14 mouse cellular contexts compared by ENCODE assay signal in genomic region chr8:106404825-106405224, GRCm38 (mm10). TPM values are rescaled to one million over a fixed set of nuclear protein-coding genes. Genes with fewer than 3 reads are reported as not detected.
A peak's percentile ranks its signal among the peaks of the same experiment; 100 is the strongest.
DNase-seq lines count a peak whose midpoint lies in the region; ATAC-seq and TF ChIP-seq lines count a peak whose summit lies in the region.
"Had no signal": no experiment of that assay in that cellular context is flagged by ENCODE, and none has a peak within 500 bp of the region (broad histone marks: within the 10 kb centered on the region; RNA-seq: fewer than 3 reads in every experiment).

No protein-coding gene starts in this region.

- no peak overlapping the region for H3K4me2 ChIP-seq in heart, embryonic 13.5 days
- H3K4me2 ChIP-seq in lung, embryonic 16.5 days (ENCODE audit: low read depth, low read length): no peak overlapping the region
- no peak overlapping the region for H3K4me2 ChIP-seq in lung, postnatal 0 days (replicated peaks; ENCODE audit: low read depth, low read length)
- no peak overlapping the region for H3K4me2 ChIP-seq in embryonic facial prominence, embryonic 13.5 days
- H3K4me2 ChIP-seq in stomach, embryonic 16.5 days (ENCODE audit: low read depth, low read length): no peak overlapping the region
- H3K4me2 ChIP-seq in hindbrain, embryonic 13.5 days: no peak overlapping the region
- H3K4me2 ChIP-seq: hindbrain, embryonic 14.5 days had no signal

- peak overlapping the region; percentile 51; the same call in 1 of the 2 replicates for H3K27ac ChIP-seq in heart, embryonic 13.5 days (replicated peaks)
- no peak overlapping the region for H3K27ac ChIP-seq in lung, embryonic 16.5 days (ENCODE audit: low read length)
- H3K27ac ChIP-seq in lung, postnatal 0 days (ENCODE audit: low read length): no peak overlapping the region
- H3K27ac ChIP-seq in embryonic facial prominence, embryonic 13.5 days: 0 out of 2 replicates have a peak overlapping the region, but pooled peaks have one; percentile 9
- no peak overlapping the region for H3K27ac ChIP-seq in stomach, embryonic 16.5 days (ENCODE audit: low read length)
- no peak overlapping the region for H3K27ac ChIP-seq in hindbrain, embryonic 13.5 days
- H3K27ac ChIP-seq: hindbrain, embryonic 14.5 days; layer of hippocampus, adult 2 months had no signal

- H3K9ac ChIP-seq in heart, embryonic 13.5 days: no peak overlapping the region
- no peak overlapping the region for H3K9ac ChIP-seq in lung, embryonic 16.5 days (ENCODE audit: low read length)
- no peak overlapping the region for H3K9ac ChIP-seq in lung, postnatal 0 days (replicated peaks; ENCODE audit: low read depth)
- no peak overlapping the region for H3K9ac ChIP-seq in embryonic facial prominence, embryonic 13.5 days
- no peak overlapping the region for H3K9ac ChIP-seq in stomach, embryonic 16.5 days (ENCODE audit: low read length)
- H3K9ac ChIP-seq in hindbrain, embryonic 13.5 days: no peak overlapping the region
- H3K9ac ChIP-seq: hindbrain, embryonic 14.5 days had no signal

- WGBS in heart, embryonic 13.5 days: 38% methylated on average over 3 of the region's 3 CpGs
- 19% methylated on average over 3 of the region's 3 CpGs for WGBS in lung, embryonic 16.5 days
- 23% methylated on average over 3 of the region's 3 CpGs for WGBS in lung, postnatal 0 days
- 33% methylated on average over 3 of the region's 3 CpGs for WGBS in embryonic facial prominence, embryonic 13.5 days
- 17% methylated on average over 3 of the region's 3 CpGs for WGBS in stomach, embryonic 16.5 days
- WGBS in hindbrain, embryonic 13.5 days: 49% methylated on average over 3 of the region's 3 CpGs

- H3K4me3 ChIP-seq in heart, embryonic 13.5 days: no peak overlapping the region
- H3K4me3 ChIP-seq in lung, embryonic 16.5 days (ENCODE audit: low read length): no peak overlapping the region
- H3K4me3 ChIP-seq in lung, postnatal 0 days (ENCODE audit: low read depth, low read length): no peak overlapping the region
- no peak overlapping the region for H3K4me3 ChIP-seq in embryonic facial prominence, embryonic 13.5 days
- no peak overlapping the region for H3K4me3 ChIP-seq in stomach, embryonic 16.5 days (replicated peaks; ENCODE audit: low read length)
- H3K4me3 ChIP-seq in hindbrain, embryonic 13.5 days: no peak overlapping the region
- H3K4me3 ChIP-seq: layer of hippocampus, adult 2 months had no signal

- H3K36me3 ChIP-seq in heart, embryonic 13.5 days: no peaks in the 10 kb centered on the region
- H3K36me3 ChIP-seq in lung, embryonic 16.5 days (ENCODE audit: control insufficient read depth, insufficient read depth, low read length): no peaks in the 10 kb centered on the region
- H3K36me3 ChIP-seq in lung, postnatal 0 days (ENCODE audit: insufficient read depth, low read length): no peaks in the 10 kb centered on the region
- H3K36me3 ChIP-seq in embryonic facial prominence, embryonic 13.5 days: no peaks in the 10 kb centered on the region
- no peaks in the 10 kb centered on the region for H3K36me3 ChIP-seq in stomach, embryonic 16.5 days (ENCODE audit: control insufficient read depth, insufficient read depth, low read length)
- no peaks in the 10 kb centered on the region for H3K36me3 ChIP-seq in hindbrain, embryonic 13.5 days

- no peak for TF ChIP-seq CTCF in lung, postnatal 0 days (IDR thresholded peaks at IDR 0.05)

- H3K27me3 ChIP-seq in heart, embryonic 13.5 days (replicated peaks): 0 out of 2 replicates have a peak, but pooled peaks cover 4% of the 10 kb centered on the region
- no peaks in the 10 kb centered on the region for H3K27me3 ChIP-seq in lung, embryonic 16.5 days (ENCODE audit: control insufficient read depth, insufficient read depth, low read depth, low read length)
- no peaks in the 10 kb centered on the region for H3K27me3 ChIP-seq in lung, postnatal 0 days (replicated peaks; ENCODE audit: insufficient read depth, low read length)
- peaks cover 24% of the 10 kb centered on the region for H3K27me3 ChIP-seq in embryonic facial prominence, embryonic 13.5 days
- no peaks in the 10 kb centered on the region for H3K27me3 ChIP-seq in stomach, embryonic 16.5 days (ENCODE audit: control insufficient read depth, insufficient read depth, low read length)
- H3K27me3 ChIP-seq in hindbrain, embryonic 13.5 days: no peaks in the 10 kb centered on the region

- H3K9me3 ChIP-seq in heart, embryonic 13.5 days: no peaks in the 10 kb centered on the region
- no peaks in the 10 kb centered on the region for H3K9me3 ChIP-seq in lung, embryonic 16.5 days (ENCODE audit: control insufficient read depth, low read length)
- H3K9me3 ChIP-seq in lung, postnatal 0 days (ENCODE audit: low read length): no peaks in the 10 kb centered on the region
- no peaks in the 10 kb centered on the region for H3K9me3 ChIP-seq in embryonic facial prominence, embryonic 13.5 days
- H3K9me3 ChIP-seq in stomach, embryonic 16.5 days (replicated peaks; ENCODE audit: control insufficient read depth, low read length): no peaks in the 10 kb centered on the region
- no peaks in the 10 kb centered on the region for H3K9me3 ChIP-seq in hindbrain, embryonic 13.5 days

- 0 out of 2 replicates have a peak, but pooled peaks have one; percentile 39 for ATAC-seq in heart, embryonic 13.5 days (ENCODE audit: extremely low read depth, insufficient number of reproducible peaks, low FRiP score, low TSS enrichment)
- ATAC-seq in lung, embryonic 16.5 days (ENCODE audit: low read depth): peak; percentile 53; the same call in 1 of the 2 replicates
- ATAC-seq in lung, postnatal 0 days: no peak
- ATAC-seq in embryonic facial prominence, embryonic 13.5 days (ENCODE audit: insufficient number of reproducible peaks, insufficient read depth, low FRiP score, low TSS enrichment, low read depth): no peak
- peak; percentile 51; the same call in 1 of the 2 replicates for ATAC-seq in stomach, embryonic 16.5 days (ENCODE audit: insufficient read depth, low FRiP score)
- ATAC-seq in hindbrain, embryonic 13.5 days (ENCODE audit: low FRiP score): no peak

- DNase-seq in heart, postnatal 25 days (ENCODE audit: low spot score): no peak
- DNase-seq in lung, postnatal 0 days (ENCODE audit: low spot score): no peak
- no peak for DNase-seq in left cerebral cortex, adult 11 months (ENCODE audit: low spot score)
- DNase-seq: adrenal gland, adult 2 months; cerebellum, postnatal 25 days; left cerebral cortex, postnatal 4 days; thymus, postnatal 25 days had no signal

- H3K4me1 ChIP-seq in heart, embryonic 13.5 days: peaks cover 47% of the 10 kb centered on the region
- peaks cover 11% of the 10 kb centered on the region for H3K4me1 ChIP-seq in lung, embryonic 16.5 days (replicated peaks; ENCODE audit: control insufficient read depth, insufficient read depth, low read length)
- peaks cover 4% of the 10 kb centered on the region for H3K4me1 ChIP-seq in lung, postnatal 0 days (ENCODE audit: insufficient read depth, low read depth, low read length)
- peaks cover 37% of the 10 kb centered on the region for H3K4me1 ChIP-seq in embryonic facial prominence, embryonic 13.5 days
- peaks cover 12% of the 10 kb centered on the region for H3K4me1 ChIP-seq in stomach, embryonic 16.5 days (ENCODE audit: control insufficient read depth, insufficient read depth, low read length)
- H3K4me1 ChIP-seq in hindbrain, embryonic 13.5 days (replicated peaks): peaks cover 29% of the 10 kb centered on the region

- no peak for TF ChIP-seq EP300 in lung, postnatal 0 days (IDR thresholded peaks at IDR 0.05)

- intact Hi-C loops in heart, postnatal 25 days (cut with DNase I): loop anchor here (5.0 kb wide), 2 partner anchors 93 to 178 kb away; no protein-coding TSS in a partner anchor

RNA-seq across cellular contexts. Expression of gene Zfp90, which starts 10.3 kb away (rescaled TPM):
- 13.9 and 15.3 TPM in 2 replicates for polyA plus RNA-seq in heart, embryonic 13.5 days (2015; fragmentation: Nextera tagmentation; extraction: Ambion mirVana)
- total RNA-seq in heart, postnatal 25 days (2021): 1 to 10 TPM; 3.0 to 3.7 TPM
- polyA plus RNA-seq in lung, embryonic 16.5 days (2015; fragmentation: Nextera tagmentation; extraction: Ambion mirVana): 16.0 and 17.1 TPM in 2 replicates
- 8.8 and 9.9 TPM in 2 replicates for polyA plus RNA-seq in lung, postnatal 0 days (2015; fragmentation: Nextera tagmentation; extraction: Ambion mirVana)
- polyA plus RNA-seq in embryonic facial prominence, embryonic 13.5 days (2015; fragmentation: Nextera tagmentation; extraction: Ambion mirVana): 31.0 and 34.2 TPM in 2 replicates
- polyA plus RNA-seq in stomach, embryonic 16.5 days (2015; fragmentation: Nextera tagmentation; extraction: Ambion mirVana): 15.3 and 18.1 TPM in 2 replicates
- 42.3 and 45.0 TPM in 2 replicates for polyA plus RNA-seq in hindbrain, embryonic 13.5 days (2015; fragmentation: Nextera tagmentation; extraction: Ambion mirVana)

Comparison
In these comparisons a context has a peak if more than half of its experiments do, and no peak if none do; other contexts are left out.
1. ATAC-seq: peak in heart, embryonic 13.5 days (single experiment), lung, embryonic 16.5 days (single experiment) and stomach, embryonic 16.5 days (single experiment); none in lung, postnatal 0 days (single experiment), embryonic facial prominence, embryonic 13.5 days (single experiment) and hindbrain, embryonic 13.5 days (single experiment).
2. H3K27ac ChIP-seq: peak in heart, embryonic 13.5 days (single experiment) and embryonic facial prominence, embryonic 13.5 days (single experiment); none in lung, embryonic 16.5 days (single experiment), lung, postnatal 0 days (single experiment), stomach, embryonic 16.5 days (single experiment) and hindbrain, embryonic 13.5 days (single experiment).